Mouse (Mus musculus) lung, adult 10 weeks (tissue): ENCODE data around the gene Sult2a6. TPM values are rescaled to one million over a fixed set of nuclear protein-coding genes. Genes with fewer than 3 reads are reported as not detected.

ENCODE experiments used
- polyA plus RNA-seq: library from polyadenylated mRNA; stranded (reverse); fragments of 350-450 nt; fragmentation: Illumina TruSeq; extraction: RNeasy Lipid Tissue Mini Kit (QIAGEN cat#74804); gene quantifications from one replicate; pipeline ENCODE4 v1.2.3, GENCODE M21; 2014; ENCODE audit warnings: low read depth, low replicate concordance; ENCODE audit not compliant: insufficient read depth

The Sult2a6 gene
- polyA plus RNA-seq: not detected

GRCm38 (mm10) chr7:14254770-14255169 lies at the start of gene Sult2a6:
Sult2a6 (minus strand) TSS chr7:14254870.

Other genes starting within 250 kb of the Sult2a6 start
- gene Sult2a3, start 131.8 kb downstream of the Sult2a6 start, polyA plus RNA-seq: not detected
- not detected for gene Obox8, start 78.7 kb upstream of the Sult2a6 start, polyA plus RNA-seq
- not detected for gene Sult2a8, start 191.9 kb upstream of the Sult2a6 start, polyA plus RNA-seq
- gene Sult2a7, start 239.4 kb upstream of the Sult2a6 start, polyA plus RNA-seq: not detected